Mouse (Mus musculus) thymus, adult 18-20 months (tissue): ENCODE results near the gene Sgta.

ENCODE experiments used
- DNase-seq, 2 experiments: peaks; one replicate each; pipeline ENCODE4 v3.0.0; 2022; ENCODE audit warnings: mixed read lengths in 2 of 2

Gene Sgta

DNA sequence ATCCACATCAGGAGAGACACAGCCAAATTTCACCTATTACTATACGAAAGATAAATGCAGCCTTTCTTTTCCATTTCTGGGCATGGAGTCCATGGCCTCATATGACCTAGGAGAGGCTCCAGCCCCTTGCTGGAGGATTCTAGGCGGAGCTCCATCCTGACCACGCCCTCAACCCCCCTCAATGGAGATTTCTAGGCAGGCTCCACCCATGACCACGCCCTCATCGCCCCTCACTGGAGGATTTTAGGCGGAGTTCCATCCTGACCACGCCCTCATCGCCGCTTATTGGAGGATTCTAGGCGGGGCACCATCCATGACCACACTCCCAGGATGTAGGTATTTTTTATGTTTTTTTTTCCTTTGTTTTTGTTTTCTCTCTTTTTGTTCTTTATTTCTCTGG lies 41.7 kb downstream of the Sgta start:
- DNase-seq: no peak

DNA sequence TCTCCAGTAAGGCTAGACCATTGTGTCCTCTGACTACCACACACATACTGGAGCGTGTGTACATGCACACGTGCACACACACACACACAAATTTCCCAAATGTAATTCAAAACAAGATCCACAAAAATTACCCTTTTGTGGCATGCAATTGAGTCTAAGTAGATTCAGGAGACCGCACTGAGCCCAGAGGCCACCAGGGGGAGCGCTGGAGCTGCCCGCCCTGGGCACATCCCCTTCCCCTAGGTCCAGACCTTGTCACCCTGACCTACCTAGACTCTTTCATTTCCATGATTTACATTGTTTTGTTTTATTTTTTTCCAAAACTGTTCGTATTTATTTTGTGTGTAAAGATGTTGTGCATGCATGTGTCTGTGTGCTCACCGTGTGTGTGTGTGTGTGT lies 43.3 kb downstream of the Sgta start:
- peak in 1 of 2 experiments; percentile 32 for DNase-seq

GRCm38 (mm10) chr10:81015666-81016065 lies 44.3 kb downstream of the Sgta start:
- DNase-seq: no peak

DNA sequence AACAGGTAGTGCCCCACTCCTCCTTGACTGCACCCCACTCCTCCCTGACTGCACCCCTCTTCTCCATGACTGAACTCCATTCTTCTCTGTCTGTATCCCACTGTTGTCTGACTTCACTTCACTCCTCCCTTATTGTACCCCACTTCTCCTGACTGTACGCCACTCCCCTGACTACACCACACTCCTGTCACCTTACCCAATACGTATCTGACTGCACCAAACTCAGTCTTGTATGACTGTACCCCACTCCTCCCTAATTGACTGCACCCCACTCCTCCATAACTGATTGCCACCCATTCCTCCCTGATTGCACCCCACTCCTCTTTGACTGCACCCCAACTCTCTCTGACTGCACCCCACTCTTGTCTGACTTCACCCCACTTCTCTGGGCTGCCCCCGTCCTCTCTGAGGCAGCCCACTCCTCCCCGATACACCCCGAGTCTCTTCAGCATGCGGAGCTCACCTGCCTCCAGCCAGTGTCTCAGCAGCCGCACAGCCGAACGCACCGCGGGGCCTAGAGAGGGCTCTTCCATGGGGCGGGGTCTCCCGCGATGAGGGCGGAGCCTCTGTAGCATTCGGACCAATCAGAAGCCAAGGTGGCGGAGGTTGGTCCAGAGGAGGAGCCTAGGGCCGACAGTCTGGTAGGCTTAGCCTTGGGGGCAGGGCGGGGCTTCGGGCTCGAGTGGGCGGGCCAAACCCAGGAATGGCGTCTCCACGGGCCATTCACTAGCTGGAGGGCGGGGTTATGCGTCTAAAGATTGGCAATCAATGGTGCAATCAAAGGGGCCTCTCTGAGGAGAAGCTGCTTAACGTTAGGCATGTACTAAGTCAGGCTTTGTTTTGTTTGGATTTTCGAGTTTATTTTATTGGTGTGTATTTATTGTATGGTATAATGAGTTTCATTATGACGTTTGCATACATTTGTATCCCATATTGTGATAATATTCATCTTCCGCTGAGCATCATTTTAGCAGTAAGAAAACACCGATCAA lies 45.3 kb downstream of the Sgta start, which contains the start of gene Gng7:
Gng7 (minus strand) TSS at position 553 of the 992 bp plus-strand sequence.
- peak; percentile 76 to 81 for DNase-seq

DNA sequence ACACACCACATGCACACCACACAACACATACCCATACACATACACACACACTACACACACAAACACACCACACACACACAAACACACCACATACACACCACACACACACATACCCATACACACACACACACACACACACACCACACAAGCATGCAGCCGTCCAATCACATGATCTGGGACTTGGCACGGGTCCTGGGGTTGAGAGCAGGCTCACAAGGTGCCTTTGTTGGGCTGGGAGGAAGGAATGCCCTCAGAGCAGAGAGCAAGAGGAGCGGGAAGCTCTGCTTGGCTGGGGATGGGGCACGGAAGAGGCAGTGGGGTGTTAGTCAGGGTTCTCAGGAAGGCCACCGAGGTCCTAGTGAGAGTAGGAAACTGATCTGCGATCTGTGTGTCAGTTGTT lies 49.1 kb downstream of the Sgta start:
- DNase-seq: no peak

GRCm38 (mm10) chr10:81007240-81007639 lies 52.7 kb downstream of the Sgta start:
- DNase-seq: no peak

- no peak for DNase-seq
These were observed 53.8 kb downstream of the Sgta start for GRCm38 (mm10) chr10:81006005-81006677.

GRCm38 (mm10) chr10:81001161-81001560 lies 58.8 kb downstream of the Sgta start:
- DNase-seq: no peak

DNA sequence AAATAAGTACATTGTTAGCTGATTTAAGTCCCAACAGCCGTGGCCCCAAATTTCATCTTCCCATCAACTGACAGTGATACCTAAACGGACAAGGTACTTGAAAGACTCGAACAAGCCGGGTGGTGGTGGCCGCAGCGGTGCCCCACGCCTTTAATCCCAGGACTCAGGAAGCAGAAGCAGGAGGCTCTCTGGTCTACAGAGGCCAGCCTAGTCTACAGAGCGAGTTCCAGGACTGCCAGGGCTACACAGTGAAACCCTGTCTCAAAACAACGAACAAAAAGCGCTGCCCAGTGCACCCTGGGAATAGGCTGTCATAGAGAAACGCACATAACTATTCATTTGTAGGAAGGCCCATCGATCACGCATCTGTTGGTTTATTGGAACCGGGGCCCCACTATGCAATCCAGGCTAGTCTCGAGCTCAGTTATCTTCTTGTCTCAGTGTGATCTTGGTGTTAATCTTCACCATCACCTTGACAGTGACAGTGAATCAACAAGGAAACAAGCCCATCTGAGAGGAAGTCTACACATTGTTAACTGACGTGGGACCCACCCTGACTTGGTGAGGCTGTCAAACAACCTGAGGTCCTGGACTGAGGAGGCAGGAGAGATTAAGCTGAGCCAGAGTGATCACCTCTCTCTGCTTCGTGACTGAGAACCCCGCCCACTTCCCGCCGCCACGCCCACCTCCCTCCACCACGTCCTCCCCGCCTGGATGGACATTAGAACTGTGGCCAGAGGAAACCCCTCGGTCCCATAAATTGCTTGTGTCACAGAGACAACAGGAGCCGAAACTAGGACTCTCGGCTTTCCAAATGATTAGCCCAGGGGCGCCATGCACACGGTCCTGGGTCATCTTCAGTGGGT lies 59.6 kb downstream of the Sgta start:
- no peak for DNase-seq

DNA sequence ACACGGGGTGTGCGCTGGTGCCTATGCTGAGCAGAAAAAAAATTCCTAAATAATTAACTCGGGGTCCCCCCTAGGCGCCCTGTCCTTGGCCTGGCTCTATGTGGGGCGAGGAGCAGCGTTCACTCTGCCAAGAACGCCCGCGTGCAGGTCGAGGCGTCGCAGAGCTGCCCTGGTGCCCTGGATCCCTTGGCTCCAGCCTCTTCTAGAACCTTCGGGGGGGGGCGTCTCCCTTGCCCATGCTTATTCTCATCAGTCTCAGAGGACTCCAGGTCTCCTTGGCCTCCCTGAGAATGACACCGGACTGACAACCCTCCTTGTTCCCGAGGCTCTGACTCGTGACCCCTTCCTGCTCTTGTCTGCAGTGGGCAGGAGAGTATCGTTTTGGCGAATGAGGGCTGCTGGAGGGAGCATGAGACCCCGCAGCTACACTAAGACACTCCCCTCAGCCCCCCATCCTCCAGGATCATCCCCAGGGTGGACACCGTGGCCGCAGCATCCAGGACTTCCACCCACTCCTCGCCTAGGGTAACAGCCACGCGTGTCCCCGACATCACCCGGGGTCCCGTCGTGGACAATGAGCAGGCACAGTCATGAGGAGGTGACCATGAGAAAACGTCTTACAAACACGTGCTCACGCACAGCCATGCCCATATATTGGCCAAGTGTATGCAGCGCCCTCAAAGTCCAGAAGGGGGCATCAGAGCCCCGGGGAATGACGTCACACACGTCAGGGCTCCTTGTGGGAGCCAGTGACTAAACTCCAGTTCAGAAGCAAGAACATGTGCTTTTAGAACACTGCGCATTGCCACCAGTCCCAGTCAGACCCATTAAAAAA lies 60.4 kb downstream of the Sgta start:
- DNase-seq: peak; percentile 68 to 71

DNA sequence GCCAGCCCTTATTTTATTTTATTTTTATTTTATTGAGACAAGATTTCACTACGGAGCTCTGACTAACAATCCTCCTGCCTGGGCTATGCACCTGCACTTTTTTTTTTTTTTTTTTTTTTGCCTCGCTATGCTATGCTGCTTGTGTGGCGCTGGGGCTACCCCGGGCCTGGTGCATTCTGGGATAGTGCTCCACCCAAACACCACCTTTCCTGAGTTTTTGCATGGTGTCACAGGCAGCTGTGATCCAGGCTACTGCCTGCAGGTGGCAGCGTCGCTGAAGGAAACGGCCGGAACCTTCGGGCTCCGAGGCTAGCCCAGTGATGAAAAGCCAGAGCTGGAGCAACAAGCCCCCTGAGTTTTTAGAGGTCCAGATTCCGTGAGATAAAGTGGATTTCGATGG lies 61.2 kb downstream of the Sgta start:
- DNase-seq: peak; percentile 45 to 49

DNA sequence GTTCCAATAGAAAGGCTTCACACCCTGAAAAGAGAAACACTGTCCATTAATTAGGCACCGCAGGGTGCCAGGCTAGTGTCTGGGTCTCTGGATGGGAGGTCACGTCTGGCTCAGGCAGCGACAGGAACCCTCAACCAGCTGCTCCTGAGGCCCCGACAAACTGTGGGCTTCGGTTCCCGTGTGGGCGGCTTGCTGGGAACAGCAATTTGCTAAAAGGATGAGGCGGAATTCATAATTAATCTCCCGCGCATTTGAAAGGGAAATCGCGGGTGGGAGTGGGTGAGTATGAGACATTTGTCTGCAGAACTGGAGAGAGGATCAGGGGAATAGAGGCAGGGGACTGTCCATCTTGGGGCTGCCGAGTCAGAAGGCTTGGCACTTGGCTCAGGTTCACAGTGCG lies 62.0 kb downstream of the Sgta start:
- DNase-seq: no peak

- DNase-seq: no peak
These were observed 62.6 kb downstream of the Sgta start for GRCm38 (mm10) chr10:80997332-80997731.

DNA sequence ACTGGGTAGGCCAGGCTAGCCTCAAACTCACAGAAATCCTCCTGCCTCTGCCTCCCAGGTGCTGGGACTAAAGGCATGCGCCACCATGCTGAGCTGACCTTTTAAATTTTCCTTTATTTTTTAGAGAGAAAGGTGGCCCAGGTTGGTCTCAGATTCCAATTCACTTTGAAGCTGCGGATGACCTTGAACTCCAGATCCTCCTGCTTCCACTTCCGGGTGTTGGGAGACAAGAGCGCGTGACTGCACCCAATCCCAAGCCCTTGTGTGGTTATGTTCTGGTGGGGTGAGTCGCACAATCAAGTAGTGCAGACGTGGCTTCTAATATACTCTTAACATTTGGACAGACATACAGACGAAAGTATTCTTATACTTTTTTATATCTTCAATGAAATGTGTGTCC lies 63.5 kb downstream of the Sgta start:
- DNase-seq: no peak

DNA sequence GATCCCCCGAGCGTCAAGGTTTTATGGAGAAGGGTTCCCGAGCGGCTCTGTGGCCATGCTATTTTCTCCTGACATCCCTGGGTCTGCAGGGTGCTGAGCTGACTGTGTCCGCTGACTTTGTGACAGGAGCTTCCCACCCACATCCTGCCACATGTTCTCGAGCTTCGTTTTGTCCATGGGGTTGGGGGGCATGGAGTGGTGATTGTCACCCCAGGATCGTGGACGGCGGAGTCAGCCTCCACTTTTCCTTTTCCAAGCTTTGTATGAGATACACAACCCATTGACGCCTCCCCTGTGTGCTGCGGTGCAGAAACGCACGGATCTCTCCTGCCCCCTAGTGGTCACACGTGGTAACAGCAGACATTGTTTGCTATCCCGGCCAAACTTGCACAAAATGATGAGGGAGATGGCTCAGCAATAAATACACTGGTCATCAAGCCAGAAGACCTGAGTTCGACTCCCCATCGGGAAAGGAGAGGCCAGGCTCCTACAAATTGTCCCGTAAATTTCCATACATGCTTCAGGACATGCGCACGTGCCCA lies 64.8 kb downstream of the Sgta start:
- peak; percentile 39 to 49 for DNase-seq

- no peak for DNase-seq
These were observed 65.4 kb downstream of the Sgta start for GRCm38 (mm10) chr10:80994621-80995020.
